Mouse (Mus musculus) lung, embryonic 15.5 days (tissue): ENCODE results near the gene 7530416G11Rik. TPM values are rescaled to one million over a fixed set of nuclear protein-coding genes. Genes with fewer than 3 reads are reported as not detected.

Source experiments
- ATAC-seq: fragments of 200-750 bp; cut with Nextera tagmentation; 2 replicates; pipeline ENCODE4 v1.8.0; 2017; ENCODE audit warnings: moderate number of reproducible peaks, borderline replicate concordance; ENCODE audit not compliant: low FRiP score, low TSS enrichment; ENCODE audit errors: extremely low read depth
- H3K27ac ChIP-seq: fragments of 300-500 bp; sonication (generic); 2 replicates; pipeline ENCODE4 v1.5.1; 2015; ENCODE audit warnings: moderate library complexity, mild to moderate bottlenecking, inconsistent platforms
- H3K27me3 ChIP-seq: fragments of 300-500 bp; sonication (generic); 2 replicates; pipeline ENCODE4 v1.6.1; 2015; ENCODE audit warnings: inconsistent platforms
- H3K36me3 ChIP-seq: fragments of 300-500 bp; sonication (generic); 2 replicates; pipeline ENCODE4 v1.6.1; 2015; ENCODE audit warnings: inconsistent platforms
- H3K4me1 ChIP-seq: fragments of 300-500 bp; sonication (generic); 2 replicates; pipeline ENCODE4 v1.6.1; 2015; ENCODE audit warnings: inconsistent platforms
- H3K4me2 ChIP-seq: fragments of 300-500 bp; sonication (generic); 2 replicates; pipeline ENCODE4 v1.6.1; 2015; ENCODE audit warnings: inconsistent platforms, mild to moderate bottlenecking, moderate library complexity
- H3K4me3 ChIP-seq: fragments of 300-500 bp; sonication (generic); 2 replicates; pipeline ENCODE4 v1.5.1; 2015; ENCODE audit warnings: mild to moderate bottlenecking, inconsistent platforms
- H3K9ac ChIP-seq: fragments of 300-500 bp; sonication (generic); 2 replicates; pipeline ENCODE4 v1.6.1; 2015; ENCODE audit warnings: inconsistent platforms
- H3K9me3 ChIP-seq: fragments of 300-500 bp; sonication (generic); 2 replicates; pipeline ENCODE4 v1.6.1; 2016; ENCODE audit warnings: inconsistent platforms
- WGBS: fragments of 180-500 bp; shearing (Covaris S2); methylation state at CpG from one replicate; pipeline ENCODE4 v1.1.7; 2015; 5-methylcytosine and 5-hydroxymethylcytosine counted together
- polyA plus RNA-seq: library from polyadenylated mRNA; unstranded; fragments of >200 nt; fragmentation: Nextera tagmentation; extraction: Ambion mirVana; gene quantifications from 2 replicates; pipeline ENCODE4 v1.2.1, GENCODE M21; 2015

Gene 7530416G11Rik
- polyA plus RNA-seq, 1 experiment from 2014 or later, result not detected

GRCm38 (mm10) chr15:85479365-85479764 is 23.7 kb downstream of the 7530416G11Rik start:
- Histone ChIP-seq H3K27ac (peak overlapping the region; percentile 58; the same call in 1 of the 2 replicates), H3K27me3 (no peaks in the 10 kb centered on the region), H3K4me3 (no peak overlapping the region), H3K36me3 (no peaks in the 10 kb centered on the region), H3K4me2 (no peak overlapping the region), H3K4me1 (peaks cover 40% of the 10 kb centered on the region; the same call in 1 of the 2 replicates), H3K9ac (no peak overlapping the region), H3K9me3 (no peaks in the 10 kb centered on the region)
- WGBS, result 71% methylated on average over 12 of the region's 12 CpGs
- no peak for ATAC-seq

GRCm38 (mm10) chr15:85477584-85477983 is 25.4 kb downstream of the 7530416G11Rik start:
- Histone ChIP-seq H3K36me3 (no peaks in the 10 kb centered on the region), H3K27ac (no peak overlapping the region), H3K9ac (no peak overlapping the region), H3K4me2 (no peak overlapping the region), H3K9me3 (no peaks in the 10 kb centered on the region), H3K4me1 (peaks cover 40% of the 10 kb centered on the region; the same call in 1 of the 2 replicates), H3K4me3 (no peak overlapping the region), H3K27me3 (no peaks in the 10 kb centered on the region)
- WGBS, result 27% methylated on average over 1 of the region's 1 CpGs
- no peak for ATAC-seq

GRCm38 (mm10) chr15:85474697-85475096 is 28.3 kb downstream of the 7530416G11Rik start:
- Histone ChIP-seq H3K9me3 (no peaks in the 10 kb centered on the region), H3K36me3 (no peaks in the 10 kb centered on the region), H3K4me2 (no peak overlapping the region), H3K27ac (no peak overlapping the region), H3K9ac (no peak overlapping the region), H3K4me3 (no peak overlapping the region), H3K27me3 (no peaks in the 10 kb centered on the region), H3K4me1 (peaks cover 24% of the 10 kb centered on the region; the same call in 1 of the 2 replicates)
- 38% methylated on average over 3 of the region's 3 CpGs for WGBS
- no peak for ATAC-seq

- peaks cover 14% of the 10 kb centered on the region; the same call in 1 of the 2 replicates for H3K4me1 ChIP-seq
- 49% methylated on average over 6 of the region's 6 CpGs for WGBS
- peaks cover 28% of the 10 kb centered on the region for H3K36me3 ChIP-seq
- no peak for ATAC-seq
- peak overlapping the region; percentile 25; the same call in 1 of the 2 replicates for H3K27ac ChIP-seq
- no peaks in the 10 kb centered on the region for H3K27me3 ChIP-seq
- H3K9ac ChIP-seq, result no peak overlapping the region
- H3K4me3 ChIP-seq, result no peak overlapping the region
- no peaks in the 10 kb centered on the region for H3K9me3 ChIP-seq
- H3K4me2 ChIP-seq, result no peak overlapping the region
These were observed 33.6 kb downstream of the 7530416G11Rik start for GRCm38 (mm10) chr15:85469401-85469800.

- Histone ChIP-seq H3K36me3 (peaks cover 47% of the 10 kb centered on the region), H3K27me3 (no peaks in the 10 kb centered on the region), H3K9me3 (no peaks in the 10 kb centered on the region), H3K4me1 (peaks cover 14% of the 10 kb centered on the region; the same call in 1 of the 2 replicates), H3K9ac (no peak overlapping the region), H3K27ac (no peak overlapping the region), H3K4me3 (no peak overlapping the region), H3K4me2 (no peak overlapping the region)
- 89% methylated on average over 5 of the region's 5 CpGs for WGBS
- ATAC-seq, result no peak
These were observed 36.5 kb downstream of the 7530416G11Rik start for GRCm38 (mm10) chr15:85466456-85467067.

GRCm38 (mm10) chr15:85464823-85465565 is 38.0 kb downstream of the 7530416G11Rik start:
- Histone ChIP-seq H3K4me3 (no peak overlapping the region), H3K9me3 (no peaks in the 10 kb centered on the region), H3K4me1 (peaks cover 24% of the 10 kb centered on the region), H3K36me3 (peaks cover 47% of the 10 kb centered on the region), H3K9ac (no peak overlapping the region), H3K27me3 (no peaks in the 10 kb centered on the region), H3K4me2 (no peak overlapping the region), H3K27ac (no peak overlapping the region)
- WGBS, result 54% methylated on average over 10 of the region's 10 CpGs
- no peak for ATAC-seq

- H3K27me3 ChIP-seq, result no peaks in the 10 kb centered on the region
- no peak overlapping the region for H3K9ac ChIP-seq
- peaks cover 32% of the 10 kb centered on the region for H3K4me1 ChIP-seq
- 33% methylated on average over 5 of the region's 5 CpGs for WGBS
- no peak for ATAC-seq
- H3K9me3 ChIP-seq, result no peaks in the 10 kb centered on the region
- H3K4me2 ChIP-seq, result no peak overlapping the region
- H3K27ac ChIP-seq, result no peak overlapping the region
- peaks cover 45% of the 10 kb centered on the region for H3K36me3 ChIP-seq
- H3K4me3 ChIP-seq, result no peak overlapping the region
These were observed 38.8 kb downstream of the 7530416G11Rik start for GRCm38 (mm10) chr15:85464190-85464589.

GRCm38 (mm10) chr15:85463027-85463790 is 39.8 kb downstream of the 7530416G11Rik start:
- Histone ChIP-seq H3K36me3 (peaks cover 38% of the 10 kb centered on the region), H3K9me3 (no peaks in the 10 kb centered on the region), H3K4me2 (no peak overlapping the region), H3K4me3 (no peak overlapping the region), H3K9ac (no peak overlapping the region), H3K27me3 (no peaks in the 10 kb centered on the region), H3K27ac (no peak overlapping the region), H3K4me1 (peaks cover 28% of the 10 kb centered on the region)
- ATAC-seq, result no peak
- 72% methylated on average over 13 of the region's 13 CpGs for WGBS

- no peak overlapping the region for H3K4me2 ChIP-seq
- no peak overlapping the region for H3K4me3 ChIP-seq
- H3K9ac ChIP-seq, result no peak overlapping the region
- no peaks in the 10 kb centered on the region for H3K27me3 ChIP-seq
- H3K27ac ChIP-seq, result peak overlapping the region; percentile 32
- ATAC-seq, result no peak
- WGBS, result 76% methylated on average over 4 of the region's 4 CpGs
- H3K36me3 ChIP-seq, result peaks cover 38% of the 10 kb centered on the region
- H3K4me1 ChIP-seq, result peaks cover 28% of the 10 kb centered on the region
- H3K9me3 ChIP-seq, result no peaks in the 10 kb centered on the region
These were observed 40.9 kb downstream of the 7530416G11Rik start for GRCm38 (mm10) chr15:85462138-85462537.

- H3K36me3 ChIP-seq, result peaks cover 37% of the 10 kb centered on the region
- H3K27ac ChIP-seq, result peak overlapping the region; percentile 85
- ATAC-seq, result no peak
- no peak overlapping the region for H3K4me2 ChIP-seq
- H3K27me3 ChIP-seq, result no peaks in the 10 kb centered on the region
- H3K9ac ChIP-seq, result no peak overlapping the region
- H3K4me3 ChIP-seq, result no peak overlapping the region
- H3K9me3 ChIP-seq, result no peaks in the 10 kb centered on the region
- 48% methylated on average over 4 of the region's 4 CpGs for WGBS
- peaks cover 33% of the 10 kb centered on the region for H3K4me1 ChIP-seq
These were observed 41.5 kb downstream of the 7530416G11Rik start for GRCm38 (mm10) chr15:85461541-85461940.

GRCm38 (mm10) chr15:85458631-85459082 is 44.4 kb downstream of the 7530416G11Rik start:
- H3K9me3 ChIP-seq, result no peaks in the 10 kb centered on the region
- WGBS, result 50% methylated on average over 4 of the region's 4 CpGs
- no peaks in the 10 kb centered on the region for H3K27me3 ChIP-seq
- H3K9ac ChIP-seq, result no peak overlapping the region
- peak; percentile 78 for ATAC-seq
- no peak overlapping the region for H3K4me3 ChIP-seq
- H3K4me2 ChIP-seq, result no peak overlapping the region; the same call in 1 of the 2 replicates
- peak overlapping the region; percentile 85 for H3K27ac ChIP-seq
- H3K4me1 ChIP-seq, result peaks cover 44% of the 10 kb centered on the region
- peaks cover 16% of the 10 kb centered on the region; the same call in 1 of the 2 replicates for H3K36me3 ChIP-seq
